Mouse (Mus musculus) kidney, adult 2 months (tissue): ENCODE data around the gene Psip1.

ENCODE experiments used
- CTCF ChIP-seq: fragments of 200-500 bp; conservative IDR thresholded peaks from 2 replicates; pipeline ENCODE4 v1.5.1; 2011; ENCODE audit warnings: low read depth, mild to moderate bottlenecking, control low read depth, low read length, moderate library complexity, mixed read lengths; ENCODE audit not compliant: insufficient read depth, insufficient read length
- POLR2A ChIP-seq: fragments of 200-500 bp; IDR thresholded peaks from one replicate; pipeline ENCODE4 v1.6.1; 2011; ENCODE audit warnings: low read depth, low read length, control low read depth

- TF ChIP-seq CTCF (no peak), POLR2A (no peak)
Measured at GRCm38 (mm10) chr4:83423641-83424040, 62.6 kb downstream of the Psip1 start.
